Mouse (Mus musculus) testis, postnatal 10 days (tissue): ENCODE data around the gene Slc16a1.

Source experiments
- DNase-seq: peaks from one replicate; pipeline ENCODE4 v3.0.0; 2021; ENCODE audit warnings: low spot score

The Slc16a1 gene

DNA sequence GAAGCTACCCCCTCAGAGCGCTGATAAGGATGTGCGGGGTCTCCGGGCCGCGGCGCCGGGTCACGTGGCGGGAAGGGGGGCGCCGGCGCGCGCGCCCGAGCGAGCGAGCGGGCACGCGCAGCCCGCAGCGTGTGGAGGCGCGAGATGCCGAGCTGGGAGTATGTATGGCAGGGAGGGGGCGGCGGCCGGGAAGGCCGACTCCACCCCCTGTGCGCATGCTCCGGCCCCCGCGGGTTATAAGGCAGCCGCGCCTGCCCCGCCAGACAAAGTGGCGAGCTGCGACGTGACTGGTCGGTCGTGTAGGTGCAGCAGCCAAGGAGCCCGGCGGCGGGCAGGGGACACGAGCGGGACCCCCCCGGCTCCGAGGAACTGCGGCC lies at the start of gene Slc16a1:
Slc16a1 (plus strand) TSS at position 266 of the 377 bp plus-strand sequence.
- peak; percentile 95 for DNase-seq

GRCm38 (mm10) chr3:104596451-104597134 lies 41.9 kb upstream of the Slc16a1 start:
- no peak for DNase-seq

GRCm38 (mm10) chr3:104597135-104597764 lies 41.2 kb upstream of the Slc16a1 start:
- peak; percentile 82 for DNase-seq

DNA sequence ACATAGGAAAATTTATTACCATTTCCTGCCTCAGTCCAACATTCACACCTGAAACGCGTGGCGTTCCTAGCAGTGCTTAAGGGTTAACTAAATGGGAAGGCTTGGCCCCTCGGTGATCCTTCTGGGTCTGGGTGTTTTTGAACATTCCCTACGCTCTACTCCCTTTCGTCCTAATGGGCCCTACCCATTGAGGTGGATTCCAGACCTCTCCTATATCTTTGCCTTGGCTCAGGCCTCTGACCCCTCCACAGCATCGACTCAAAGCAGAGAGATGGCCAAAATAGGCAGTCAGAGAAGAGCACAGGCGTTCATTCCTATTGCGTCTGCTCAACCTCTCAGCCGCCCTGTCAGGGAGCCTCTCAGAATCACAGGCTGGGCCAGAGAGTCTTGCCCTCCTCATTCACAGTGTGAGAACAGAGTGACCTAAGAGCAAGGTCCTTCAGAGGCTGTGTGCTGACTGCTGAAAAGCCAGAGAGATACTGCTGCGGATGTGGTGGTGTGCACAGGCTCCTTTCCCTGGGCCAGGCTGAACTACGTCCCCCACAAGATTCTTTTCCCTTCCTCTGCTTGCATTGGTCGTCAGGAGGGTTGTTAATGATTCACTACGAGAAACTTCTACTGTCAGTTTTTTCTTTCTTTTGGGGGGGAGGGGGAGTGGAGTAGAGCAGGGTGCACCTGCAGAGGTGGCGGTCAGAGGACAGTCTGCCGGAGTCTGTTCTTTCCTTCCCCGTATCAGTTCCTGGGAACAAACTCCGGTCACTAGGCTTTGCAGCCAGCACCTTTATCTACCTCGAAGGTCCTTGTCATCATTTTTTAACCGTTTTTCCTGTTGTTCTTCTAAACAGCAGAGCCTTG lies 38.9 kb upstream of the Slc16a1 start:
- DNase-seq: peak; percentile 48

- DNase-seq: no peak
Observed at GRCm38 (mm10) chr3:104600691-104601090, 37.8 kb upstream of the Slc16a1 start.

GRCm38 (mm10) chr3:104601680-104602079 lies 36.8 kb upstream of the Slc16a1 start:
- DNase-seq: no peak

DNA sequence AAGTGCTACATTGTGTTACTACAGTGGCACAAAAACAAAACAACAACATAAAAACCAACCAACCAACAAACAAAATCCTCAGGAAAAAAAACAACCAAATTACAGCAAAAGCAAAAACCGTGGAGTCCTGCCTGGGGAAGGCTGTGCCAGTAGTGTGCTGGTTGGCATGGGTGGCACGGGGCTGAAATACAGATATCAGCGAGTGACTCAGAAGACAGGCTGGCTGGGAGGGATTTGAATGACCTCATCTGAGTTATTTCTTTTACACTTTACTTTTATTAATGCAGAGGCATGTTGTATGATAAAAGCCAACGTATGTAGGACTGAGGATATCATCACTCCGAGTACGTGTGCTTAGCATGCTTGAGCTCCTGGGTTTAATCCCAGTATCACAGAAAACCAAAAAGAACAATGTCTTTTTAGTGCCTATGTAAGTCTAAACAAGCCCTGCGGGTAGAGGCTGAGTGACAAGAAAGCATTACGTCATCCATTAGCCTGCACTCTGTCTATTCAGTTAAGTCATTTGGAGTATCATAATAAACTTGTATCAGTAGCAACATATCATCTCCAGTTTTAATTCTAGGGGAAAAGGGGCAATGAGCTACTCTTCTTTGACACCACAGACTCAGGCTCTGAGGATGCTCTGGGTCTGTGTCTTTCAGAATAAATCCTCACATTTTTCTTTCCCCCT lies 28.6 kb upstream of the Slc16a1 start:
- DNase-seq: no peak

DNA sequence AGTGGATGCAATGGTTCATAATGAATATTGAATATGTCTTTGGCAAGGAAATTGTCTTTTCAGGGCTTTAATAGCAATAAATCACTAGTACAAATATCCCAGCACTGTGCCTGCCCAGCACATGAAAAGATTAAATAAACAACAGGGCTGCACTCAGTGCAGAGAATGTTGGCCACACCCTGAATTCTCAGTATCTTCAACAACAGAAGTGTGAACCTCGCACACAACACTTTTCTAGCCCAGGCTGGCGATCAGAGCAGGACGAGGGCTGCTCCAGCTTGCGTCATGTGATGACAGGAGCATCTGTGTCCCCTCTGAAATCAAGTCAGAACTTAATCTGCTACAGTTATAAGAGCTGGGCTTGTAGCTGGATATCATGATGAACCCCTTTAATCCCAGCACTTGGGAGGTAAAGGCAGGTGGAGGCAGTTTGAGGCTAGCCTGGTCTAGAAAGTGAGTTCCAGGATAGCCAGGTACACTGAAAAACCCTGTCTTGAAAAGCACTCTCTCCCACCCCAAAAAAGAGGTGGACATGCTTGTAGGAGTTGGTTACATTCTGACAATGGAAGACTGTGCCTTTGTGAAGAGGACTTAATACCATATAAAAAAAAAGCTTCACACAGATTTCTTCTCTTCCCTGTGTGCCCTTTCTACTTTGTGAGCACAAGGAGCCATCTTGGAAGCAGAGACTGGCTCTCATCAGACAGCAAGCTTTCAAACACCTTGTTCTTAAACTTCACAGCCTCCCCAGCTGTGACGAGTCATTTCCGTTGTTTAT lies 27.8 kb upstream of the Slc16a1 start:
- DNase-seq: no peak

- DNase-seq: no peak
Observed at GRCm38 (mm10) chr3:104611951-104612350, 26.5 kb upstream of the Slc16a1 start.

GRCm38 (mm10) chr3:104613102-104613501 lies 25.4 kb upstream of the Slc16a1 start:
- no peak for DNase-seq

GRCm38 (mm10) chr3:104614081-104614480 lies 24.4 kb upstream of the Slc16a1 start:
- no peak for DNase-seq

DNA sequence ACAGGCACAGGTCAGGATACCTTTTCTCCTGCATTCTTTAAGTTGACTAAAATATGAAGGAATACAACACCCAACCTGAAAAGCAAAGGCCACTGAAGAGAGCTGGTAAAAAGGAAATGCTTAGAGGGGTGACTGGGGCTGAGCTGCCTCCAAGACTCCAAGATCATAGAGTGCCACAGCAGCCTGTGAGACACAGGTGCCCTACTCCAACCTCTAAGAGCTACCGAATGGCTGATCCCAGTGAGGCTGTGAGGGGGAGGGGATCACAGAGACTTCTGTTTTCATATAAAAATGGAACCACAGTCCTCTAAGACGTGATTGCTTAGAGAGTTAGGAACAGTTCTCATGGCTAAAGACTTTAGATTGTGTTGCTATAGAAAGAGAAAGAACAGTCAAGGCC lies 23.3 kb upstream of the Slc16a1 start:
- no peak for DNase-seq

GRCm38 (mm10) chr3:104616155-104616554 lies 22.3 kb upstream of the Slc16a1 start:
- peak; percentile 43 for DNase-seq

DNA sequence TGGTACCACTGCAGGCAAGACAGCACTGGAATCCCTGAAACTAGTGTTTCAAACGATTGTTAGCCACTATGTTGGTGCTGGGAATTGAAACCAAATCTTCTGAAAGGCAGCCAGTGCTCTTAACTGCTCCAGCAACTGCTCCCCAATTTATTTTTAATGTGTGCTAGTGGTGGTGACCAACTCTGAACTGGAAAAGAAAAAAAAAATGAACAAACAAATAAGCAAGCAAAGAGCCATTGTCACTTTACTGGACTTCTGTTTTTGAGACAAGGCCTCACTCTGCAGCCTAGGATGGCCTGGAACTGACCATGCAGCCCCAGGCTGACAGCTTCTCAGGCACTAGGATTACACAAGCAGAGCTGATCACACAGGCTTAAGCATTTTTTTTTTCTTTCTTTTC lies 16.6 kb upstream of the Slc16a1 start:
- no peak for DNase-seq

- no peak for DNase-seq
Observed at GRCm38 (mm10) chr3:104629810-104630209, 8.7 kb upstream of the Slc16a1 start.

- no peak for DNase-seq
Observed at GRCm38 (mm10) chr3:104630941-104631340, 7.5 kb upstream of the Slc16a1 start.

GRCm38 (mm10) chr3:104632560-104633162 lies 5.8 kb upstream of the Slc16a1 start:
- DNase-seq: no peak

DNA sequence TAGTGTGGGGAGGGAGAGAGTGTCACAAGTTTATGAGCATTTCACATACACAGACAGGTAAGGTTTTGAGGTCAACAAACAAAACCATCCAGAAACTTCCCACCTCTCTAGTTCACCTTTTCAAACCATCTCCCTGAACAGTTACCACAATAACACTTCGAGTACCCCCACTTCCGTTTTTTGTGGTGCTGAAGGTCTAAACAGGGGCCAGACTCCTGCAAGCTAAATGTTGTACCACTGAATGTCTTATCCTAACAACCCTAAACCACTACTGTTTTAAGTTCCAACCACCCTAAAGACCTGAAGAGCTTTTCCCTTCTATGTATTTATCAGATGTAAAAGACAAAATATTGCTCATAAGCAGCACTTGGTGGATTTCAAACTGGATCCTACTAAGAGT lies 2.0 kb upstream of the Slc16a1 start:
- DNase-seq: no peak

DNA sequence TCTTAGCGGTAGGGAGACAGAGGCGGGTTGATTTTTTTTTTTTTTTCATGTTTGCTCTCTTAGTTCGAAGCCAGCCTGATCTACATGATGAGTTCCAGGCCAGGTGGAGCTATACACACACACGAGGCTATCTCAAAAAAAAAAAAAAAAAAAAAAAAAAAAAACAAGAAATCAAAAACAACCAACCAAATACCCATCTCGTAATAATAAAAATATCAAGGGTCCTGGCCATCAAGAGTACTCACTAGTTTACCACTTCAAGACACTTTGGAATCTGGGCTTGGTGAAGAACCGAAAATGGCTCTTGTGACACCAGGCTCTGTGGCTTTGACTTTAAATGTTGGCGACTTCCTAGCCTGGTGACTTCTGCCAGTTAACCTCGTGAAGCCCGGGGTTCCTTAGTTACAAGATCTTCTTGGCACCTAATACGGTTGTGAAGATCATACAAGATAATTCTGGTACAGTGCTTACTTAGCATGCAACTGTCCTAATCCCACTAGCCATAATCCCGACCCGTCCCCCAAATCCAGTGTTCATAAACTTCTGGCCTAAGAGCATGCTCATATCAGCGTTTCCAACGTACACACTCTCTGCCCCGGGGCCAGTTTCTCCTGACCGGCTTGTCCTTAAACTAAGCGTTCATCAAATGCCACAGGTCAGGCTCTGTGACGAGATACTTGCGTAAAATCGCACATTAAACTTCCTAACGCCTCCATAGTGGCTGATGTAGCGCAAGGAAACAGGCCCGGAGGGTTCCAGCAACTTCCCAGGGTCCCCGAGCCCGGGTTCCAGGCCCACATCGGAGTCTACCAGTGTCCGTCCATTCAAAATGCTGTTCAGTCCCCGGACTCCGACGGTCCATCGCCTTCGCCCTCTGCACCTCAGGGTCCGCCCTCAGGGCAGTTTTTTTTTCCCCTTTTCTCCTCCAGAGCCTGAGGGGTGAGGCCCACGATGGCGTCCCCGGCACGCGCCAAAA lies 753 bp upstream of the Slc16a1 start:
- DNase-seq: peak; percentile 40
